Mouse (Mus musculus) neutrophil, adult 83 days (primary cell): ENCODE measurements around the gene Spag9. TPM values are rescaled to one million over a fixed set of nuclear protein-coding genes. Genes with fewer than 3 reads are reported as not detected.

Source experiments
- total RNA-seq, 2 experiments: library from RNA; stranded (reverse); gene quantifications; one replicate each; pipeline ENCODE4 v1.2.4; 2023

Spag9 gene
- total RNA-seq = 10 to 100 TPM; 88.7 to 93.4 TPM

DNA sequence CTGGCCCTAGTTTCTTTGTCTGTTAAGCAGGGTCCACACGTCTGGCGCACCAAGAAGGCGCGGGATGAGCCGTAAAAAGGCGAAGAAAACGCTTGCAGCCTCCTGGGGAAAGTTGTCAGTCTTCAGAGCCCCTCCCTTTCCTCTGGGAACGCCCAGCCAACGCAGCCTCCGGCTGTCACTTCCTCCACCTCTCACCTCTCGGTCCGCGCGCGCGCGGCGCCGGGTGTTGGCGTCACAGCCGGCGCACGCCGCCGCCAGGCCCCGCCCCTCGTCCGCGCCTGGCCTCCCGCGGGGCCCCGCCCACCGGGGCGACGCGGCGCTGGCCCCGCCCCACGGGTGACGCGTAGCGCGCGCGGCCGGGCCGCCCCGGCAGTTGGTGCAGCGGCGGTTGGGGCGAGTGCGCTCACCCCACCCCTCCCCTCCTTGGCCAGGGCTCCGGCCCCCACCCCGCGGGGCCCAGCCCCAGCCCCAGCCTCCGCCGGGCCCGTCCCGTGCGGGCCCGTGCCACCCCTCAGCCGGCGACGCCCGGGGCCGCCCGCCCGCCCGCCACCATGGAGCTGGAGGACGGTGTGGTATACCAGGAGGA lies at the start of gene Spag9:
Gene Spag9 (plus strand): TSS at position 372 of the 586 bp plus-strand sequence.

DNA sequence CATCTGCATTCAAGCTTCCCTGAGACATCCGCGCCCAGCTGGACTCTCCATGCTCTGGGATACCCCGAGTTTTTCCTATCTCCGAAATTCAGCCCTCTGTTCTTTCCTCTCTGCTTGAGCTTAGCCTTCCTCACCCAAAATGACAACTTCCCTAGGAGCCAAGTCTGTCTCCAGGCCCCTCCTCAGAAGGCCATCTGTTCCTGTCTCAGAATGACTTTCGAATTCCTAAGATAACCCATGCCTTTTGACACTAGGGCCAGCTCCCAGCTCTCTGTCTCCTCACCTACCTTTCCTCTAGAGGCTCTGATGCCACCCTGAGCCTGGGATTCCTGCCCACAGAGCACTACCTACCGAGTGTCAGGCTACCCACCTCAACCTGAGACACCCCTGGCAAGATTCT lies 39.7 kb upstream of the Spag9 start, which contains the start of gene Nme2:
Gene Nme2 (minus strand): TSS at position 101 of the 400 bp plus-strand sequence.

DNA sequence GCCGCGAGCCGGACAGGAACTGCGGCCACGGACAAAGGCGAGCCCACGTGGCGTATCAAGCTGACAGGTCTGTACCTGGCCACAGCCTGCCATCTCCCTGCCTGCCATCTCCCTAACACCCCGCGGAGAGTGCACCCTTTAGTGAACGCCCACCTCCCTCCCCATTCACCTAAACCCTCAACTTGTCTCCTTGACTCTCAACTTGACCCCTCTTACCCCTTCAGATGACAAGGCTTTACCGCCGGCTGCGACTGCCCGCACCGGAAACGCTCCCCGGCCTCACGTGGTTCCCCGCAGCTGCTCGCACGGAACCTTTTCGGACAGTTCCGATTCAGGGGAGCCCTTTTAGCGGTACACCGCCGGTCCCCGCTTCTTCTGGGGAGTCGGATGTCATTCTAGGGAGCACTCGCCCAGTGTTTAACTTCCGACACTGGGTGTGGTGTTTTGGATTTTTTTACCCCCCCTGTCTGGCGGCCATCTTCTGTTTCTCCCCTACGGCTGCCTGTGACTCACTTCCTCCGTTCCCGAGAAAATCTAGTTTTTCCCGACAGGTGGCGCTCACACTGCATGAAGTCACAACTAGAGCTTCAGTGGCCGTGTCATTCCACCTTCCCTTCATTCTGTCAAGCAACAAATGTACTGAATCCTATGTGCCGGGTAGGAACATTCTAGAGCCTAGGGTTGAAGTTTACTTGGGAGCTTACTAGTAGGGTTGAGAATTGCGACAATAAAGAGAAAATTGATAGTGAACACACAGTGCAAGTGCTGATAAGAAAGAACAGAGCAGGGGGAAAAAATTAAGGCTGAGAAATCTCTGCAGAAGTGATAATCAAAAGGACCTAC lies 27.7 kb upstream of the Spag9 start, which contains the start of the genes Gm20390 and Nme1:
Gene Gm20390 (minus strand): TSS at position 289 of the 843 bp plus-strand sequence.
Gene Nme1 (minus strand): TSS at position 517 of the 843 bp plus-strand sequence.

Other genes starting within 250 kb of the Spag9 start
- gene Utp18, start 110.3 kb upstream of the Spag9 start, total RNA-seq = 10 to 100 TPM; 19.0 to 19.2 TPM
- gene Mbtd1, start 110.2 kb upstream of the Spag9 start, total RNA-seq = 10 to 100 TPM; 35.9 to 37.6 TPM
- 10 to 100 TPM; 61.3 to 68.0 TPM for gene Nme2, start 39.8 kb upstream of the Spag9 start, total RNA-seq
- 10 to 100 TPM; 26.3 to 37.1 TPM for gene Gm20390, start 27.8 kb upstream of the Spag9 start, total RNA-seq
- gene Nme1, start 27.6 kb upstream of the Spag9 start, total RNA-seq = 10 to 100 TPM; 21.8 TPM
- gene Tob1, start 215.4 kb downstream of the Spag9 start, total RNA-seq = 10 to 100 TPM; 66.2 to 79.5 TPM
- gene Wfikkn2, start 249.9 kb downstream of the Spag9 start, total RNA-seq = not detected